Mouse (Mus musculus) olfactory bulb, adult 2 months (tissue): ENCODE data around the gene Nos3.

Experiments
- CTCF ChIP-seq: fragments of 200-500 bp; IDR thresholded peaks from 2 replicates; pipeline ENCODE4 v1.5.1; 2012; ENCODE audit warnings: low read depth, mild to moderate bottlenecking, low read length, moderate library complexity; ENCODE audit not compliant: insufficient read depth
- POLR2A ChIP-seq: fragments of 200-500 bp; IDR thresholded peaks from 2 replicates; pipeline ENCODE4 v1.6.1; 2012; ENCODE audit warnings: mild to moderate bottlenecking, low read depth, low read length, moderate library complexity; ENCODE audit not compliant: insufficient read depth

DNA sequence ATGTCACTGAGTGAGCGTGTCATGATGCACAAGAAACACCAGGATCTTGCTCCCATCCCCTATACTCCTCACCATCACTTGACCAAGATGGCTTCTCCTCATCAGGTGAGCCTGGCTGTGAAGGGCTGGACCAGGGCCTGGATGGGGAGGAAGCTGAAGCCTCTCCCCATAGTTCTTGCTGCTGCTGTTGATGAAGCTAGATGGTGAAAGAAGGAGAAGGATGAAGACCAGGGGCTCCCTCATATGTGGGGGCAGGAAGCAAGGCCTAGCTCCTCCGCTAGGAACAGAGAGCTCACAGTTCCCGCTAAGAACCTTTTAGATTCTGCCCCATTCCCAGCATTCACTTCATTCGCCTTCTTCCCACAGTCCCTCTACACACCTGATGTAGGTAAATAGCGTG is 20.8 kb downstream of the Nos3 start:
- TF ChIP-seq POLR2A (no peak), CTCF (no peak)
